Mouse (Mus musculus) forebrain, embryonic 16.5 days (tissue): ENCODE results near the gene Gm7138. TPM values are rescaled to one million over a fixed set of nuclear protein-coding genes. Genes with fewer than 3 reads are reported as not detected.

Experiments used
- polyA plus RNA-seq: library from polyadenylated mRNA; unstranded; fragments of >200 nt; fragmentation: Nextera tagmentation; extraction: Ambion mirVana; gene quantifications from 2 replicates; pipeline ENCODE4 v1.2.1, GENCODE M21; 2015

Gene Gm7138
- polyA plus RNA-seq, 1 experiment from 2014 or later, result not detected

Other genes with a start within 250 kb of the Gm7138 start
- 0.80 and 0.85 TPM in 2 replicates for gene Itgb2, start 246.7 kb downstream of the Gm7138 start, polyA plus RNA-seq
- gene Pttg1ip, start 195.2 kb downstream of the Gm7138 start, polyA plus RNA-seq, result 73.3 and 80.5 TPM in 2 replicates
- gene Sumo3, start 170.8 kb downstream of the Gm7138 start, polyA plus RNA-seq, result 335 and 349 TPM in 2 replicates
- 1.2 and 8.4 TPM in 2 replicates for gene Gm49325, start 170.7 kb downstream of the Gm7138 start, polyA plus RNA-seq
- 107 and 114 TPM in 2 replicates for gene Ube2g2, start 154.7 kb downstream of the Gm7138 start, polyA plus RNA-seq
- gene Tspear, start 90.4 kb downstream of the Gm7138 start, polyA plus RNA-seq, result 0.30 and 0.39 TPM in 2 replicates
- not detected in 2 replicates for gene Gm19402, start 86.2 kb downstream of the Gm7138 start, polyA plus RNA-seq
- gene Gm9508, start 79.7 kb downstream of the Gm7138 start, polyA plus RNA-seq, result not detected in 2 replicates
- gene Gm10272, start 70.3 kb downstream of the Gm7138 start, polyA plus RNA-seq, result not detected in 2 replicates
- gene Gm10024, start 65.5 kb downstream of the Gm7138 start, polyA plus RNA-seq, result not detected in 2 replicates
- not detected in 2 replicates for gene Gm10142, start 61.1 kb downstream of the Gm7138 start, polyA plus RNA-seq
- not detected in 2 replicates for gene Krtap12-1, start 56.3 kb downstream of the Gm7138 start, polyA plus RNA-seq
- not detected in 2 replicates for gene Gm10100, start 50.5 kb downstream of the Gm7138 start, polyA plus RNA-seq
- not detected in 2 replicates for gene Gm18596, start 34.3 kb downstream of the Gm7138 start, polyA plus RNA-seq
- not detected in 2 replicates for gene Gm9736, start 25.6 kb downstream of the Gm7138 start, polyA plus RNA-seq
- not detected in 2 replicates for gene Gm3233, start 17.3 kb downstream of the Gm7138 start, polyA plus RNA-seq
- gene Gm3238, start 5.6 kb downstream of the Gm7138 start, polyA plus RNA-seq, result not detected in 2 replicates
- gene Gm3250, start 5.6 kb upstream of the Gm7138 start, polyA plus RNA-seq, result not detected in 2 replicates
- not detected in 2 replicates for gene Gm7137, start 11.3 kb upstream of the Gm7138 start, polyA plus RNA-seq
- not detected in 2 replicates for gene Gm9639, start 18.1 kb upstream of the Gm7138 start, polyA plus RNA-seq
- not detected in 2 replicates for gene Gm19668, start 22.2 kb upstream of the Gm7138 start, polyA plus RNA-seq
- gene Gm9507, start 34.9 kb upstream of the Gm7138 start, polyA plus RNA-seq, result not detected in 2 replicates
- gene Gm2696, start 37.7 kb upstream of the Gm7138 start, polyA plus RNA-seq, result not detected in 2 replicates
- not detected in 2 replicates for gene Krtap10-4, start 50.2 kb upstream of the Gm7138 start, polyA plus RNA-seq
- gene Krtap10-10, start 59.0 kb upstream of the Gm7138 start, polyA plus RNA-seq, result not detected in 2 replicates
- gene Gm36176, start 69.9 kb upstream of the Gm7138 start, polyA plus RNA-seq, result not detected in 2 replicates
- not detected in 2 replicates for gene Gm10318, start 75.9 kb upstream of the Gm7138 start, polyA plus RNA-seq
- not detected in 2 replicates for gene Gm3285, start 85.0 kb upstream of the Gm7138 start, polyA plus RNA-seq
- gene Lrrc3, start 125.6 kb upstream of the Gm7138 start, polyA plus RNA-seq, result 10.9 and 15.7 TPM in 2 replicates
- gene Trpm2, start 193.6 kb upstream of the Gm7138 start, polyA plus RNA-seq, result 3.0 and 5.0 TPM in 2 replicates
- gene 1810043G02Rik, start 201.6 kb upstream of the Gm7138 start, polyA plus RNA-seq, result 33.7 and 36.0 TPM in 2 replicates
- gene Pfkl, start 233.1 kb upstream of the Gm7138 start, polyA plus RNA-seq, result 109 and 117 TPM in 2 replicates